Mouse (Mus musculus) small intestine, adult 2 months (tissue): Measurements from ENCODE around the gene Ctss.

Source experiments
- CTCF ChIP-seq: fragments of 200-500 bp; IDR thresholded peaks from 2 replicates; pipeline ENCODE4 v1.5.1; 2012; ENCODE audit warnings: low read depth, mild to moderate bottlenecking, control low read depth, inconsistent platforms, low read length, moderate library complexity, mixed read lengths; ENCODE audit not compliant: insufficient replicate concordance, insufficient read length; ENCODE audit errors: extremely low read depth
- POLR2A ChIP-seq: fragments of 200-500 bp; IDR thresholded peaks from 2 replicates; pipeline ENCODE4 v1.6.1; 2012; ENCODE audit warnings: low read depth, mild to moderate bottlenecking, control low read depth, inconsistent platforms, low read length, moderate library complexity

GRCm38 (mm10) chr3:95498229-95498628 is 28.4 kb upstream of the Ctss start:
- TF ChIP-seq CTCF = no peak
- TF ChIP-seq POLR2A = no peak
